Mouse (Mus musculus) testis, adult 2 months (tissue): ENCODE results near the gene Svs5.
"Not testable (repeated sequence)": the region's sequence is repeated elsewhere in the genome, so short reads cannot be mapped to it uniquely, and the experiment has no call there.

ENCODE experiments used
- CTCF ChIP-seq: fragments of 200-500 bp; IDR thresholded peaks from 2 replicates; pipeline ENCODE4 v1.5.1; 2012; ENCODE audit warnings: low read depth, mild to moderate bottlenecking, inconsistent platforms, low read length, moderate library complexity; ENCODE audit not compliant: control insufficient read depth, insufficient read depth, insufficient replicate concordance
- POLR2A ChIP-seq: fragments of 200-500 bp; IDR thresholded peaks from 2 replicates; pipeline ENCODE4 v1.6.1; 2012; ENCODE audit warnings: low read depth, mild to moderate bottlenecking, inconsistent platforms, low read length, moderate library complexity; ENCODE audit not compliant: control insufficient read depth

- TF ChIP-seq CTCF, POLR2A: not testable (repeated sequence)
Measured at GRCm38 (mm10) chr2:164343732-164344131, 11.2 kb downstream of the Svs5 start.
